Mouse (Mus musculus): Measurements from ENCODE around the gene Pwp1. TPM values are rescaled to one million over a fixed set of nuclear protein-coding genes. Genes with fewer than 3 reads are reported as not detected.

The Pwp1 gene
- polyA plus RNA-seq, 1 experiment from 2014 or later: 85.3 TPM

GRCm38 (mm10) chr10:85916498-85917309 is 87.4 kb downstream of the Pwp1 start, which contains the start of gene Prdm4:
TSS of gene Prdm4 (minus strand) at chr10:85917142.
- H3K4me1 ChIP-seq: peaks cover 11% of the 10 kb centered on the region; the same call in 1 of the 2 replicates
- H3K36me3 ChIP-seq: peaks cover 21% of the 10 kb centered on the region
- peak within 1 kb of the TSS; percentile 89 for H3K4me3 ChIP-seq
- no peaks in the 10 kb centered on the region for H3K27me3 ChIP-seq
- peak within 1 kb of the TSS; percentile 47 for H3K27ac ChIP-seq
- no peaks in the 10 kb centered on the region for H3K9me3 ChIP-seq
- ATAC-seq (ENCODE audit: insufficient number of reproducible peaks, insufficient read depth, low FRiP score, low TSS enrichment): peak; percentile 99
- WGBS: under 1% methylated on average over 90 of the region's 90 CpGs
- H3K4me2 ChIP-seq (replicated peaks): peak within 1 kb of the TSS; percentile 75
- peak within 1 kb of the TSS; percentile 85 for H3K9ac ChIP-seq

DNA sequence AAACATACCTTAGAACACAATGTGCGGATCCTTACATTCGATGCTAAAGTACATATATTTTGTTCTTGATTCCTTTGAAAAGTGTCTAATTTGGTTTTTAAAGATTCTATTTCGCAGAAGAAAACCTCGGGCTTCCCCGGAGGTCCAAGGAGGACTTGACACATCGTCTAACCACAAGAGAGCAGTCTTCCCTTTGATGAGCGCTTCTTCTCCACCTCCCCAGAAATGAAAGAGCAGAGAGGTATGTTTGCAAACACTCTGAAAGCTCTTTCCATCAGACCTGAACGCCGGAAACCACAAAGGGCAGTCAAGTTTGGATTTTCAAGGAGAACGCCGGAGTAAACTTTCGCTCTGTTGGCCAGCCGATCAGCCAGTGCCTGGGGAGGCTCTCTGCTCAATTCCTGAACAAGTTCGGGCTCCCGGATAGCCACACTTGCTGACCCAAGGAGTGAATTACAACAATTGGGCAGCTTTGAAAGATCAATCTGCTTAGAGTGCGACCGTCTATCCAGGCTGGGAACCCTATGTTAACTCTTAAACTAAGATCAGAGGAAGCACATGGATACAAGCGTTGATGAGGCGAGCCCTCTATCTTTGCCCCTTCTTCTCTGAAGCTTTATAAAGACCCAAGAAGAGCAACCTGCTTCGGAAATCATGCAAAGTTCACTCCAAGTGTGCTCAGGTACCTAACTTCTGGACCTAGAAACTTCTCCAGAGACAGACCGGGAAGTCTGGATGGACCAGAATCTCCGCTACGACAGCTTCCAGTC is 98.6 kb downstream of the Pwp1 start, which contains the start of gene Ascl4:
Gene Ascl4, plus strand, starts transcription at position 6 of the 770 bp plus-strand sequence.
- WGBS: 3% methylated on average over 23 of the region's 23 CpGs
- Histone ChIP-seq H3K27ac (no peak within 1 kb of the TSS), H3K4me1 (0 out of 2 replicates have a peak, but pooled peaks cover 7% of the 10 kb centered on the region), H3K9ac (peak within 1 kb of the TSS; percentile 34), H3K9me3 (no peaks in the 10 kb centered on the region), H3K27me3 (peaks cover 24% of the 10 kb centered on the region), H3K36me3 (no peaks in the 10 kb centered on the region), H3K4me3 (peak within 1 kb of the TSS; percentile 52), H3K4me2 (replicated peaks) (peak within 1 kb of the TSS; percentile 94)
- no peak for ATAC-seq (ENCODE audit: insufficient number of reproducible peaks, insufficient read depth, low FRiP score, low TSS enrichment)

GRCm38 (mm10) chr10:85928499-85929207 is 99.4 kb downstream of the Pwp1 start:
- 1% methylated on average over 62 of the region's 63 CpGs for WGBS
- Histone ChIP-seq H3K4me1 (0 out of 2 replicates have a peak, but pooled peaks cover 7% of the 10 kb centered on the region), H3K27ac (no peak overlapping the region), H3K9me3 (no peaks in the 10 kb centered on the region), H3K4me3 (peak overlapping the region; percentile 52), H3K36me3 (no peaks in the 10 kb centered on the region), H3K27me3 (peaks cover 24% of the 10 kb centered on the region), H3K4me2 (replicated peaks) (peak overlapping the region; percentile 94), H3K9ac (peak overlapping the region; percentile 34)
- ATAC-seq (ENCODE audit: insufficient number of reproducible peaks, insufficient read depth, low FRiP score, low TSS enrichment): peak; percentile 67; the same call in 1 of the 2 replicates

DNA sequence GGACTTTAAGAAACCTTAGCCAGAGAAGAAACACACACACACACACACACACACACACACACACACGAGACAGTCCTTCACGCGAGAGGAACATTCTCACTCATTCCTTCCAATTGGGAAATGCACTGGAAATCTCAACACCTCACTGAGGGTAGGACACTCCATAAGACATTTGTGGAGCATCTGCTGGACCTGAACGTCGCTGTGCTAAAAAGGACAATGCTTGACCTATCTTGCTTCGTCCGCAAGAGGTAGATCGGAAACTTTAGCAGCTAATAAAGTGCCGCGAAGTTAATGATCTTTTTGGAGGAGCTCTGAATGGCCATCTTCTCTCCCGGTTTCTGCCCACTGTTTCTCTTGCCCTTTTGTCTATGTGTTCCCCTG is 99.9 kb downstream of the Pwp1 start:
- Histone ChIP-seq H3K9me3 (no peaks in the 10 kb centered on the region), H3K27ac (no peak overlapping the region), H3K4me1 (0 out of 2 replicates have a peak, but pooled peaks cover 7% of the 10 kb centered on the region), H3K27me3 (peaks cover 24% of the 10 kb centered on the region), H3K36me3 (no peaks in the 10 kb centered on the region), H3K4me2 (replicated peaks) (peak overlapping the region; percentile 94), H3K9ac (no peak overlapping the region), H3K4me3 (0 out of 2 replicates have a peak overlapping the region, but pooled peaks have one; percentile 9)
- no peak for ATAC-seq (ENCODE audit: insufficient number of reproducible peaks, insufficient read depth, low FRiP score, low TSS enrichment)
- WGBS: 53% methylated on average over 11 of the region's 11 CpGs

DNA sequence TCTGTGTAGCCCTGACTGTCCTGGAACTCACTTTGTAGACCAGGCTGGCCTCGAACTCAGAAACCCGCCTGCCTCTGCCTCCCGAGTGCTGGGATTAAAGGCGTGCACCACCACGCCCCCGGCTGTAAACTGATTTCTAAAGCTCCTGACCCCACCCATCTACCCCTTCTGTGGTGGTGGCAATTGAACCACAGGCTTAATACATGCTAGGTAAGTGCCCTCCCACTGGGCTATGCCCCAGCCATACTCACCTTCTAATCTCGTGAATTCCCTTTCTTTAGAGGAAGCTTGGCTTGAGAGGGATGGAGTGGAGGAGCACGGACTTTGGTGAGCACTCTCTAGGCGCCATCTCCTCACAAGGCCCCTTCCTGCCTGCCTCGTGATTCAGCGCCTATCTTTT is 100.7 kb downstream of the Pwp1 start:
- H3K4me2 ChIP-seq (replicated peaks): no peak overlapping the region
- H3K36me3 ChIP-seq: no peaks in the 10 kb centered on the region
- H3K4me1 ChIP-seq: 0 out of 2 replicates have a peak, but pooled peaks cover 7% of the 10 kb centered on the region
- no peak overlapping the region for H3K4me3 ChIP-seq
- 88% methylated on average over 11 of the region's 11 CpGs for WGBS
- H3K27ac ChIP-seq: no peak overlapping the region
- no peak for ATAC-seq (ENCODE audit: insufficient number of reproducible peaks, insufficient read depth, low FRiP score, low TSS enrichment)
- no peaks in the 10 kb centered on the region for H3K9me3 ChIP-seq
- H3K9ac ChIP-seq: no peak overlapping the region
- H3K27me3 ChIP-seq: peaks cover 24% of the 10 kb centered on the region

DNA sequence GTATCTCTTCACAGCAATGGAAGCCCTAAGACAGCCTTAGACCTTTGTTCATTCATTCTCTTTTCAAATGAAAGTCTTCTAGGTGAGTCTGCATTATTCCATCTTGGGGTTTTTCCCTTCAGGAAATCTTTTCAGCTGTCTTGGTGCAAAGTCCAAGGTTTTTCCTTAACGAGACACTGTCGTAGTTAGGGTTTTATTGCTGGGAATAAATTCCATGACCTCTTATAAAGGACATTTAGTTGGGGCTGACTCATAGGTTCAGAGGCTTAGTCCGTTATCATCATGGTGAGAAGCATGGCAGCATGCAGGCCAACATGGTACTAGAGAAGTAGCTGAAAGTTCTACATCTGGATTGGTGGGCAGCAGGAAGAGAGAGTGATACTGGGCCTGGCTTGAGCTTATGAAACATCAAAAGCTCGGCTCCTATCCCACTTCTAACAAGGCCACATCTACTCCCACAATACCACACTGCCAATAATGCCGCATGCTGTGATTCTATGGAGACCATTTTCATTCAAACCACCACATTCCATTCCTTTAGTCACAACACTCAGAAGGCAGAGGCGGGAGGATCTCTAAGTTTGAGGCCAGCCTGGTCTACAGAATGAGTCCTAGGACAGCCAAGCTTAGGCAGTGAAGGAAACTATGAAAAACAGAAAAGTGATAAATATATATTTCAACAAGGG is 107.1 kb downstream of the Pwp1 start:
- Histone ChIP-seq H3K27me3 (no peaks in the 10 kb centered on the region), H3K27ac (no peak overlapping the region), H3K9me3 (no peaks in the 10 kb centered on the region), H3K4me1 (no peaks in the 10 kb centered on the region), H3K4me3 (no peak overlapping the region), H3K4me2 (replicated peaks) (no peak overlapping the region), H3K36me3 (peaks cover 52% of the 10 kb centered on the region), H3K9ac (no peak overlapping the region)
- 92% methylated on average over 6 of the region's 6 CpGs for WGBS
- no peak for ATAC-seq (ENCODE audit: insufficient number of reproducible peaks, insufficient read depth, low FRiP score, low TSS enrichment)

Other genes starting within 250 kb of the Pwp1 start
- 30.3 and 30.8 TPM in 2 replicates for gene Prdm4, start 87.6 kb downstream of the Pwp1 start, polyA plus RNA-seq (2016; fragmentation: Nextera tagmentation; extraction: Ambion mirVana)
- 0.83 and 0.94 TPM in 2 replicates for gene Ascl4, start 98.2 kb downstream of the Pwp1 start, polyA plus RNA-seq (2016; fragmentation: Nextera tagmentation; extraction: Ambion mirVana)
- 215 and 219 TPM in 2 replicates for gene Rtcb, start 128.3 kb downstream of the Pwp1 start, polyA plus RNA-seq (2016; fragmentation: Nextera tagmentation; extraction: Ambion mirVana)
- gene Bpifc, start 182.4 kb downstream of the Pwp1 start, polyA plus RNA-seq (2016; fragmentation: Nextera tagmentation; extraction: Ambion mirVana): not detected in 2 replicates
- 25.0 and 27.9 TPM in 2 replicates for gene Fbxo7, start 192.5 kb downstream of the Pwp1 start, polyA plus RNA-seq (2016; fragmentation: Nextera tagmentation; extraction: Ambion mirVana)